Mouse (Mus musculus) thymus, adult 2 months (tissue): ENCODE measurements around the gene Ppp2r5c.

ENCODE experiments used
- CTCF ChIP-seq: fragments of 200-500 bp; IDR thresholded peaks from 2 replicates; pipeline ENCODE4 v1.5.1; 2012; ENCODE audit warnings: mild to moderate bottlenecking, control low read depth, low read length, moderate library complexity, borderline replicate concordance; ENCODE audit not compliant: control insufficient read depth, poor library complexity, insufficient read depth; ENCODE audit errors: extremely low read depth
- POLR2A ChIP-seq: fragments of 200-500 bp; IDR thresholded peaks from 2 replicates; pipeline ENCODE4 v1.6.1; 2012; ENCODE audit warnings: mild to moderate bottlenecking, low read length, control low read depth, moderate library complexity; ENCODE audit not compliant: control insufficient read depth, poor library complexity, insufficient read depth; ENCODE audit errors: extremely low read depth

DNA sequence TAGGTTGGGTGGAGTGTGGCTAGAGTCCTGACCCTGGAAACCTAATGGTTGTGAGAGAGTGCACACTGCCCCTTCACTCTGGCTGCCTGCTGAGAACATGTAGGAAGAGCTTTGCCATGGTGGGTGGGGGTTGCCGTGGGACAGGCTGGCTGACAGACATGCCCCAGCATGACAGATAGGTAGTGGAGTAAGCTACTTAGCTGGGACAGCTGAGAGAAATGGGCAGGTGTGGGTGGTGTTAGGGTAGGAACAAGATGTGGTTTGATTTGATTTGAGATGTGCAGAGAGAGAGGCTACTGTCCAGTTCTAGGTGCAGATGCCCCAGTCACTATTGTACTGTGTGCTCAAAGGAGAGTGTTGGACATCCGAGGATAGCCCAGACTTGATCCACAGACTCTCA lies 86.2 kb downstream of the Ppp2r5c start:
- no peak for TF ChIP-seq POLR2A
- TF ChIP-seq CTCF = no peak
